Mouse (Mus musculus) left cerebral cortex, postnatal 14 days (tissue): ENCODE results near the gene Dpy19l2. TPM values are rescaled to one million over a fixed set of nuclear protein-coding genes. Genes with fewer than 3 reads are reported as not detected.
"Not testable (repeated sequence)": the region's sequence is repeated elsewhere in the genome, so short reads cannot be mapped to it uniquely, and the experiment has no call there.

Source experiments
- DNase-seq, 2 experiments: peaks; one replicate each; pipeline ENCODE4 v3.0.0; 2021 to 2022; ENCODE audit warnings: low spot score in 2 of 2, mixed read lengths in 1 of 2
- intact Hi-C: fragments of 180-260 bp; cut with DNase I; formaldehyde crosslinking; loops from one replicate; pipeline ENCODE4 v1.15.1; 2025
- long read RNA-seq, 2 experiments: library from polyadenylated mRNA; stranded (forward); transcript quantifications; one replicate each; pipeline ENCODE4 v2.0.0; 2021
- total RNA-seq, 2 experiments: library from RNA; stranded (reverse); gene quantifications; 2 replicates each; pipeline ENCODE4 v1.2.3; 2021

The Dpy19l2 gene
- under 1 TPM; 0.25 to 0.29 TPM for total RNA-seq
- long read RNA-seq, experiment 1: 0 reads
- long read RNA-seq, experiment 2, partial matches to known transcripts: 1 of 1 reads
- long read RNA-seq, experiment 2, other reads (novel, unspliced or antisense): 0 of 1 reads

DNA sequence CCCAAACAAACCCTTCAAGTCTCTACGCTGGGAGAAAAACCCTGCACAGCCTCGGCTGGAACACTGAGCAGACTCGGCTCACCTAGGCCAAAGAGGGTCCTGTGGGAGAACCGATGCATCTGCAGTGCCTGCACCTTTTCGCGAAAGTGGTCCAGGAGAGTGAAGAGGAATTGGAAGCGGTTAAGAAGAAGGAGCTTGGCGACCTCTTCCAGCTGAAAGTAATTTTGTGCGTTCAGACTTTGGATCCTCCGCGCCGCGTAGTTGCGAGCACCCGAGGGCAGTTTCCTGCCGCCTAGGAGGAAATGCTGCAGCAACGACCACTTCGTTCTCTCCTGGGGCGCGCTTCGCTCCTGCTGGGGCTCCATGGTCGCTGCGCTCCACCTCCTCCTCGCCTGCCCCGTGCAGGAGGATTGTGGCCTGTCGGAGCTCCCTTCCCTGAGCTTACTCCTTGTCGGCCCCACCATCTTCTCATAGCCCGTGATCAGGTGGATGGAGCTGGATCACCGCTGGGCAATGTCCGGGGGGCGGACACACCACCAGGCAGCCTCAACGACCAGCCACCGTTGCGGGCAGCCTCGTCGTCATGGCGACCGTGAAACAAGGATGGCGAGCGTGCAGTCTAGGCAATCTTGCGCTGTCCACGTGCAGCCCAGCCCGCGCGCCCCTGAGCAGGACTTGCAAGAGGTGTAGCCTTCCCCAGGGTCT is at the start of gene Dpy19l2:
Gene Dpy19l2 (minus strand): TSS at position 594 of the 705 bp plus-strand sequence.
- DNase-seq: peak; percentile 19 to 45
- intact Hi-C loops: loop anchor here (10.0 kb wide), 1 partner anchor 151 kb away; no protein-coding TSS in a partner anchor

DNA sequence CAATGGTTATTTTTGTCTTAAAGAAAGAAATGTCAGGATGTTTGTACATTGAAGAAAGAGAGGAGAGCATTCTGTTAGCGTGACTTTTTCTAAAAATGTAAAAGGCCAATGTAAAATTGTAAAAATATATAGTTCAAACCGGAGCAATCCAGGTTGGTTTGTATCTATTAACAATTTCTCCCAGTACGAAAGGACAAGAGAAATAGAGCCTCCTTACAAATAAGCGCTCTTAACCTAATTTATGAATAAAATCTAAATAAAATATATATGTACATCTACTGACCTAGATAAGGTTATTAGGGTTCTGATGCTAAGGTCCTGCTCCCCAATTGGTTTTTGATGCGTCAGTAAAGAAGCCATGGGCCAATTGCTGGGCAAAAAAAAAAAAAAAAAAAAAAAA is 48.9 kb upstream of the Dpy19l2 start:
- DNase-seq: no peak
- intact Hi-C loops: no loop called here

DNA sequence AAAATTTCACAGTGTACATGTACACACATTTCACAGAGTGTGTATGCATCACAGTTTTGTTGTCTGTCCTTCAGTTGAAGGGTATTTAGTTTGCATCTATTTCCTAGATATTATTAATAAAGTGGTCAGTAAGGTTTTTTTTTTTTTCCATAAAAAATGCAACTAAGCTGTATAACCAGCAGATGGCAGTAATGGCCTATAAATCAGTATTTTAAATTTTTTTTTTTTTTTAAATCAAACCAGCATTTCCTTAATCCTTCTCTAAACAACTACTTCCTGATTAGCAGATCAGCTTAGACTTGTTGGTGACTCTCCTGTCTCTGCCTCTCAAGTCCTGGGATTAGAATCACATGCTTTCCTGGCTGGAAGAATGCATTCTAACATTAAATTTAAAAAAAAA is 5.2 kb upstream of the Dpy19l2 start:
- intact Hi-C loops: loop anchor here (2.0 to 5.0 kb wide), 2 partner anchors 326 to 340 kb away; no protein-coding TSS in a partner anchor
- DNase-seq: no peak

DNA sequence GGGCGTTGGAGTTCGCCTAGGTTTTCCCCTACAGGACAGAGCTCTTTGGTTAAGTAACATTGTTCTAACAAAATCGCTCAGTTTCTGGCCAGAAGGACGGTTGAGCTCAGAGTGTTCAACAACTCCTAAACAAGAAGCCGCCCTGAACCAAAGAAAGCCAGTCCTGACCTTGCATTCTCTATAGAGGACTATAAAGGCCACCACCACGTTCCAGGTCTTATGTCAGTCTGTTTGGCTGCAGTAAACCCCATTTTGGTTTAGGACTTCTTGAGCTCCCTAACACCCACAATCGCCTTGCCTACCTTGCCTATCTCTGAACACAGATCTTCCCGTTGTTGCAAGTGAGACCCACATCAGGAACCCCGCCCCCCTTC is 299 bp upstream of the Dpy19l2 start:
- no peak for DNase-seq
- intact Hi-C loops: loop anchor here (10.0 kb wide), 1 partner anchor 152 kb away; no protein-coding TSS in a partner anchor

- DNase-seq, intact Hi-C loops: not testable (repeated sequence)
These were observed 58.8 kb downstream of the Dpy19l2 start for GRCm38 (mm10) chr9:24637341-24637740.

DNA sequence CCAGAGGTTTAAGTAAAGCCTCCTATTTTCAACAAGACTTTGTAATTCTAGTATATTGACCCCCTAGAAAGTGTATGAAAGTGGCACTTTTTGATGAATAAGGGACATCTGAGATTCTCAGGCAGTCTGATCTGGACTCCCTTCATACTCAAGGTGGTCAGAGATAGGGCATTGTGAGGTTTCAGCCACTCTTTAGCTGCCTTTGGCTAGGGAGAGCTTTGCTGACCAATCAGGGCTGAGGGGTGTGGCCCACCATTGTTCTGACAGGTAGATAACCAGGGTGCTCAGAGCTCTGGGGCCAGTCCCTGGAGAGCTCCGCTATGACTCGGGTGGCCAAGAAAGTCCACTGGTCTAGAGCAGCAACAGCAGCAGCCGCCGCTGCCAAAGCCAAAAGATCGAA is 71.2 kb downstream of the Dpy19l2 start, which contains the start of gene Cypt4:
Gene Cypt4 (plus strand): TSS at position 301 of the 400 bp plus-strand sequence.
- no peak for DNase-seq
- intact Hi-C loops: no loop called here

GRCm38 (mm10) chr9:24538159-24538558 is 157.9 kb downstream of the Dpy19l2 start:
- intact Hi-C loops: no loop called here
- peak in 1 of 2 experiments; percentile 27 for DNase-seq

DNA sequence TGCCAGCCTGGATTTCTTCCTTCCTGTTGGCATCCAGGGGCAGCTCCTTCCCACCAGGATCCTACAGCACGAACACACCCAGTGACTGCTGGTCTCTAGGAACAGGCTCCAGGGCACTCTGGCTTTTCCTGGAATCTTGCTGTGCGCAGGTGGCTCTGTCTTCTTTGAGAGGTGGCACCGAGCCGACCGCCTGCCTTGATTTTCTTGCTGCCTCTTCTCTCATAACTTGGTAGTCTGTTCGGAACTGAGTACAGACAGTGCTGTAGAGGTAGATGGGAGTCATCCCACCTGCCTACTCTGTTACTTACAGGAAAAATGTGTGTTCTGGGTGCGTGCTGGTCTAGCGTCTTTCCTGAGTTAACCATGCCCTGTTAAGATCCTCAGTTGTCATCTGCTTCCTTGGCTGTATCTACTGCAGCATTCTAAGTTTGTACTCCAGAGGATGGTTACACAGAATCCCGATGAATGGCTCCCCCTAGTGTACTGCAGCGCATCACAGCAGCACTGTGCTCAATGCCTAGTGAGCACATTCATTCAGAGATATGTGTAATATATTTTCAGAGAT is 179.4 kb downstream of the Dpy19l2 start:
- peak; percentile 88 to 91 for DNase-seq
- intact Hi-C loops: loop anchor here (1.0 to 5.0 kb wide), 3 partner anchors 397 to 1054 kb away; no protein-coding TSS in a partner anchor

- no peak for DNase-seq
- intact Hi-C loops: no loop called here
These were observed 182.0 kb downstream of the Dpy19l2 start for GRCm38 (mm10) chr9:24514078-24514469.

DNA sequence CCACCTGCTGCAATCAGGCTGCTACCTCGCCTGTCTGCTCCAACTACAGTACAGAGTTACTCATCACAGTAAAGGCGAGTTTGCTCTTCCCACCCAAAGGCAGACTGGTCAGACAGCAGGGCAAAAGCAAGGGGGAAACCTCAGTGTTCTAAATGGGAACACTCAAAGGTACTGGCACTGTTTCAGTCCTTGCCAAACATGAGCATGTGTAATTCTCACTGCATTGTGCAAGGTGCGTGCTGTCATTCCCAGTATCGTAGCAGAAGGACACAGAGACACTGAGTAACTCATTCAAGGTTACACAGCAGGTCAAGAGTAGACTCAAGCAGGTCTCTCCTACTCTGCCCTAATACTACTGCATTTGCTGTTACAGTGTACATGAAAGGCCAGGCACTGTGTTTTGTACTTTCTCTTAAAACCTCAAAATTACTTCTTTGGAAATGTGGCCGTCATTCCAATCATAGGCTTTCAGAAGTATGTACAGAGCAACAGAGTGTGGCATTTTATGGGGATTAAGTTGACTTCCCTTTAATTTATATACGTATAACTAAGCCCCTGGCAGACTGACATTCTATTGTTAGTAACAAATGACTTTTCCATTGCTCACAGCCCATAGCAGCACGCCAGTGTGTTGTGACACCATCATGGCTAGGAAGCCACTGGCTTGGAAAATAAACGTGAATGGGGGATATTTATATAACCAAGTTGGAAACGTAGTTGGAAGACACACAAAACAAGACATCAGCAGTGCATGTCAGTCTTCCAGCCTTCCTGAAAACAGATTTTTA is 182.6 kb downstream of the Dpy19l2 start:
- no peak for DNase-seq
- intact Hi-C loops: no loop called here

DNA sequence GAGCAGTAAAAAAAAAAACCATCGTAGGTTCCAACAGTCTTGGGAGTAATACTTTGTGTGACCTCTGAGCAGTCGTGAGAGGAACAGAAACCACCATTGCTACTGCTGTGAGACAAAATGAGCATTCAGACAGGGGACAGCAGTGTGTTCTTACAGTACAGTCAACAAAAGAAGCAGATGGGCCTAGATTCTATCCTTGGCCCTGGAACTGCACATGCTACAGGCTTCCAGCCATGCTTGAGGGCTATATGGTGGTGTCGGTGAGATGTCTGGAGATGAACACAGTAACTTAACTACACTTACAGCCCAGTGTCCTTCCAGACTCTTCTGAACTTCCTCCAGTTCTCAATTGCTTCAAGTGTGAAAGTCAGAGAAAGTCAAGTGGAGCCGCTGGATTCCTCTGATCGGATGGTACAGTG is 184.0 kb downstream of the Dpy19l2 start:
- DNase-seq: no peak
- intact Hi-C loops: no loop called here

GRCm38 (mm10) chr9:24511371-24512120 is 184.5 kb downstream of the Dpy19l2 start:
- intact Hi-C loops: no loop called here
- no peak for DNase-seq

GRCm38 (mm10) chr9:24508880-24509279 is 187.2 kb downstream of the Dpy19l2 start:
- intact Hi-C loops: loop anchor here (10.0 kb wide), 1 partner anchor 284 kb away; no protein-coding TSS in a partner anchor
- no peak for DNase-seq

Other genes with a start within 250 kb of the Dpy19l2 start
- gene Dpy19l1, start 193.2 kb downstream of the Dpy19l2 start, total RNA-seq: 10 to 100 TPM; 57.3 to 59.5 TPM
- not detected for gene Cypt4, start 71.1 kb downstream of the Dpy19l2 start, total RNA-seq
- not detected for gene Tbx20, start 78.0 kb upstream of the Dpy19l2 start, total RNA-seq